Mouse (Mus musculus) liver, postnatal 0 days (tissue): Measurements from ENCODE around the gene Cdk13. TPM values are rescaled to one million over a fixed set of nuclear protein-coding genes. Genes with fewer than 3 reads are reported as not detected.
A peak's percentile ranks its signal among the peaks of the same experiment; 100 is the strongest.

Experiments
- ATAC-seq: fragments of 200-750 bp; cut with Nextera tagmentation; 2 replicates; pipeline ENCODE4 v1.8.0; 2017; ENCODE audit warnings: mild to moderate bottlenecking, moderate library complexity
- DNase-seq: peaks from one replicate; pipeline ENCODE4 v3.0.0-alpha.2; 2016
- H3K27ac ChIP-seq: fragments of 300-500 bp; sonication (generic); 2 replicates; pipeline ENCODE4 v1.5.1; 2014; ENCODE audit warnings: antibody characterized with exemption, moderate library complexity, mild to moderate bottlenecking, low read depth
- H3K27me3 ChIP-seq: fragments of 300-500 bp; sonication (generic); 2 replicates; pipeline ENCODE4 v1.6.1; 2014; ENCODE audit warnings: low read length, control low read depth, mixed read lengths; ENCODE audit not compliant: insufficient read depth
- H3K36me3 ChIP-seq: fragments of 300-500 bp; sonication (generic); replicated peaks from 2 replicates; pipeline ENCODE4 v1.6.1; 2014; ENCODE audit warnings: mild to moderate bottlenecking, control low read depth, low read length, moderate library complexity, mixed read lengths; ENCODE audit not compliant: insufficient read depth
- H3K4me1 ChIP-seq: fragments of 300-500 bp; sonication (generic); 2 replicates; pipeline ENCODE4 v1.6.1; 2014; ENCODE audit warnings: antibody characterized with exemption, mild to moderate bottlenecking, control low read depth; ENCODE audit not compliant: insufficient read depth
- H3K4me2 ChIP-seq: fragments of 300-500 bp; sonication (generic); 2 replicates; pipeline ENCODE4 v1.6.1; 2014; ENCODE audit warnings: low read depth, mild to moderate bottlenecking, low read length, moderate library complexity, mixed read lengths
- H3K4me3 ChIP-seq: fragments of 300-500 bp; sonication (generic); 2 replicates; pipeline ENCODE4 v1.5.1; 2014; ENCODE audit warnings: low read depth, low read length
- H3K9ac ChIP-seq: fragments of 300-500 bp; sonication (generic); replicated peaks from 2 replicates; pipeline ENCODE4 v1.6.1; 2014; ENCODE audit warnings: mild to moderate bottlenecking, moderate library complexity
- H3K9me3 ChIP-seq: fragments of 300-500 bp; sonication (generic); 2 replicates; pipeline ENCODE4 v1.6.1; 2016; ENCODE audit warnings: mild to moderate bottlenecking, control low read depth, low read length, mixed read lengths
- CTCF ChIP-seq: sonication (generic); IDR thresholded peaks from 2 replicates; pipeline ENCODE4 v1.5.1; 2016; ENCODE audit warnings: antibody characterized with exemption, low read depth
- EP300 ChIP-seq: IDR thresholded peaks from 2 replicates; pipeline ENCODE4 v1.6.1; 2016; ENCODE audit warnings: antibody characterized with exemption, low read depth, mild to moderate bottlenecking
- WGBS: fragments of 180-500 bp; shearing (Covaris S2); extraction: QIAGEN DNeasy Blood & Tissue Kit; methylation state at CpG from one replicate; pipeline ENCODE4 v1.1.7; 2014; ENCODE audit not compliant: insufficient replicate concordance; 5-methylcytosine and 5-hydroxymethylcytosine counted together
- polyA plus RNA-seq: library from polyadenylated mRNA; unstranded; fragments of >200 nt; fragmentation: Nextera tagmentation; extraction: Ambion mirVana; gene quantifications from 2 replicates; pipeline ENCODE4 v1.2.1, GENCODE M21; 2015

Cdk13 gene
- polyA plus RNA-seq, 1 experiment from 2014 or later, result 6.6 TPM

DNA sequence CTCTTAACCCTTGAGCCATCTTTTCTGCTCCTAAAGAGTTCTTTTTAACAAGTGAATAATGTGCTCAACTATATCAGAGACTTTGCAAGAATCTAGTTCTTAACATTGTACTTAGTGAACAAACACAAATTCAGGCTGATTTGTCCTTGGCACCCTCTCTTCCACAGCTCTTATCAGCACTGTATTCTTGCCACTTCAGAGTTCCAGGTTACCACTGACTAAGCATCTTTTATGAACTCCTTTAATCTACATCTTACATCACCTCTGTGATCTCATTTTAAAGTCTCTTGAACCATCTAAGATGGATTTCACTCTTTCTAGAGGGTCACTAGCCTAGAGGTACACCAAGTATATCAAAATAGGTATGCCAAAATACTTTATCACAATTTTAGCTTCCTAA lies 29.5 kb downstream of the Cdk13 start:
- no peak overlapping the region for H3K27ac ChIP-seq
- no peak overlapping the region for H3K4me3 ChIP-seq
- no peak overlapping the region for H3K4me2 ChIP-seq
- peaks cover 9% of the 10 kb centered on the region for H3K36me3 ChIP-seq
- DNase-seq, result no peak
- H3K9me3 ChIP-seq, result 0 out of 2 replicates have a peak, but pooled peaks cover 3% of the 10 kb centered on the region
- no peak overlapping the region for H3K9ac ChIP-seq
- TF ChIP-seq CTCF (no peak), EP300 (no peak)
- H3K27me3 ChIP-seq, result no peaks in the 10 kb centered on the region
- ATAC-seq, result no peak
- no peaks in the 10 kb centered on the region for H3K4me1 ChIP-seq

DNA sequence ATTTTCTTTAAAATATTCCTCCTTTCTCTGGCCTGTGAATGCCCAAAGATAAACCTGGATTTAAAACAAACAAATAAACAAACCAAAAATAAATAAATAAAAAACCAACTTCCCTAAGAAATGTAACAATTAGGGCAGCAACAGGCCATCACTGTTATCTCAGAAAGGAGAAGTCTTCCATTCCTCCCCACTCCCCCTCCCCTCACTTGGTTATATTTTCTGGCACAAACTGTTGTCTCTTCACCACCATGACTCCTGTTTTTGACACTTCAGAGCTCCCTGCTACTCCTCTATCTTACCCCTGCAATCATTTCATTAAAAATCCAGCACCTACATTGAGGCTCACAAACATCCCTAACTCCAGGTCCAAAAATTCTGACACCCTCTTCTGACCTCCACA lies 31.8 kb downstream of the Cdk13 start:
- no peak overlapping the region for H3K9ac ChIP-seq
- ATAC-seq (no peak), DNase-seq (no peak)
- no peak overlapping the region for H3K4me3 ChIP-seq
- H3K36me3 ChIP-seq, result peaks cover 9% of the 10 kb centered on the region
- H3K9me3 ChIP-seq, result 0 out of 2 replicates have a peak, but pooled peaks cover under 1% of the 10 kb centered on the region
- no peak overlapping the region for H3K4me2 ChIP-seq
- H3K4me1 ChIP-seq, result no peaks in the 10 kb centered on the region
- no peaks in the 10 kb centered on the region for H3K27me3 ChIP-seq
- H3K27ac ChIP-seq, result 0 out of 2 replicates have a peak overlapping the region, but pooled peaks have one; percentile 5
- TF ChIP-seq CTCF (no peak), EP300 (no peak)

DNA sequence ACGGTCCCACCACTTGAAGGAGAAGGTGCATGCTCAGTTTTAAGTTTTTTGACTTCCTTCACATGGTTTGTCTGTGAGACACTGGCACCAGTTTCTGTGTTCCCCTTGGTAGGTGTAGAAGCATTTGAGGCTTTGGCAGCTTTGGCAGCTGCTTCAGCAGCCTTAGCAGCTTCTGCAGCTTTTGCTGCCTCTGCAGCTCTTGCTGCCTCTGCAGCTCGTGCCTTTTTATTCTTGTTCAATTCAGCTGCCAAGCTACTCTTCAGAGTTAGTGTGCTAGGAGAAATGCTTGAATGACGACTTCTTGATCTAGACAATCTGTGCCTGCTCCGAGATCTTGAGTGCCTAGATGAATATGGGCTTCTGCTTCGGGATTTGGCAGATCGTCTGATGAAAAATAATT lies 32.3 kb downstream of the Cdk13 start:
- Histone ChIP-seq H3K9me3 (no peaks in the 10 kb centered on the region), H3K4me3 (no peak overlapping the region), H3K27ac (no peak overlapping the region), H3K9ac (no peak overlapping the region), H3K4me1 (no peaks in the 10 kb centered on the region), H3K27me3 (no peaks in the 10 kb centered on the region), H3K4me2 (no peak overlapping the region), H3K36me3 (peaks cover 9% of the 10 kb centered on the region)
- TF ChIP-seq CTCF (no peak), EP300 (no peak)
- DNase-seq (no peak), ATAC-seq (no peak)
- 86% methylated on average over 6 of the region's 6 CpGs for WGBS

DNA sequence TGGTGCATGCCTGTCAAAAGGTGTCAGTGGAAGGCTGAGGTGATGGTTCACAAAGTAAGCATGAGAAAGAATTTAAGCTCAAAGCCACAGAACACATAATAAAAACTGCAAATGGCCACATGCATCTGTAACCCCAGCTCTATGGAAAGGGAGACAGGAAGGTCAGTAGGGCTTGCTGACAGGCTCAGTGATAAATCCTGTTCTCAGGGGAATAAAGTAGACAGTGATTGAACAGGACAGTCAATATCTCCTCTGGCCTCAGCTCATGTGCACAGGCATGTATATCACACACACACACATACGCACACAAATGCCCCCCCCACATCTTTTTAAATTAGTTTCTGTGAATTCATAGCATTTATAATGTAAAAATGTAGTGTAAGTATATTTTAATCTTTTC lies 42.5 kb downstream of the Cdk13 start:
- Histone ChIP-seq H3K36me3 (peaks cover 13% of the 10 kb centered on the region; the same call in 1 of the 2 replicates), H3K4me2 (no peak overlapping the region), H3K27ac (no peak overlapping the region), H3K27me3 (no peaks in the 10 kb centered on the region), H3K4me1 (no peaks in the 10 kb centered on the region), H3K9me3 (no peaks in the 10 kb centered on the region), H3K9ac (no peak overlapping the region), H3K4me3 (no peak overlapping the region)
- DNase-seq (no peak), ATAC-seq (no peak)
- no peak for TF ChIP-seq EP300
- TF ChIP-seq CTCF, result no peak
- WGBS, result 86% methylated on average over 1 of the region's 1 CpGs

DNA sequence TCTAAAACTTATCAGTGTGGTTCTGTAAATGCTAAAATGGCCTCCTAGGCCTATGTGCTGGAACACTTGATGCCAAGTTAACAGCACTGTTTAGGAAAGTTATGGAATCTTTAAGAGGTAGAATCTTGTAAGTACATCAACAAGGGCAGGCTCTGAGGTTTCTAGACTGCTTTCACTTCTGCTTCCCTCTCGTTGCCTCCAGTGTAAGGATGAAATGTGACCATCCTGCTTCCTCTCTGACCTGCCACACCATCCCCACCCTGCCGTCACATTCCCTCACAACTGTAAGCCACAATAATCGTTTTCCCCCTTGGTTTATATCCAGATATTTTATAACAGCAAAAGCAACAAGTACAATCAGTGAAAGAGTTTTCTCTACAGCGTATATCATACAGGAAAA lies 49.9 kb downstream of the Cdk13 start:
- WGBS, result 58% methylated on average over 4 of the region's 4 CpGs
- ATAC-seq (no peak), DNase-seq (no peak)
- H3K36me3 ChIP-seq, result peaks cover 6% of the 10 kb centered on the region
- no peak overlapping the region for H3K4me3 ChIP-seq
- no peaks in the 10 kb centered on the region for H3K27me3 ChIP-seq
- H3K9ac ChIP-seq, result no peak overlapping the region
- no peak overlapping the region for H3K4me2 ChIP-seq
- H3K4me1 ChIP-seq, result no peaks in the 10 kb centered on the region
- no peaks in the 10 kb centered on the region for H3K9me3 ChIP-seq
- no peak overlapping the region for H3K27ac ChIP-seq
- no peak for TF ChIP-seq CTCF
- no peak for TF ChIP-seq EP300

DNA sequence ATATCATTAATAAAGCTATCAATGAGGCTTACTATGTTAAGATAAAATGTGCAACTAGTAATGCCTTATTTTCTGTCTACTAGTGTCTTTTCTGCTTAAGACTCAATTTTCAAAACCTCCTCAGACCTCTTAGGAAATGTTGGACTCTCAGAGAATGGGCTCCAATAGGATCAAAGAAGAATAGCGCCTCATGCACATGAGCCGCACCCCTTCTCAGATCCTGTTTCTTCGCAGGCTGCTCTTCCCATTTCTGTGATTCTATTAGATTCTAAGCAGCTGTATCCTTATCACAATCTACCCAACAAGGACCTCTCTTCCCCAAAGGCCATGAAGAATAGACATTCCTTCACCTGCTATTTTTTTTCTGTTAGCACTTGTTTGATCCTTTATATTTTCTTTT lies 76.1 kb downstream of the Cdk13 start:
- Histone ChIP-seq H3K36me3 (peaks cover 20% of the 10 kb centered on the region), H3K4me2 (no peak overlapping the region), H3K4me3 (no peak overlapping the region), H3K27me3 (no peaks in the 10 kb centered on the region), H3K27ac (no peak overlapping the region), H3K9ac (no peak overlapping the region), H3K9me3 (no peaks in the 10 kb centered on the region), H3K4me1 (no peaks in the 10 kb centered on the region)
- ATAC-seq, result no peak
- 80% methylated on average over 3 of the region's 3 CpGs for WGBS
- DNase-seq, result no peak
- TF ChIP-seq EP300 (no peak), CTCF (no peak)

DNA sequence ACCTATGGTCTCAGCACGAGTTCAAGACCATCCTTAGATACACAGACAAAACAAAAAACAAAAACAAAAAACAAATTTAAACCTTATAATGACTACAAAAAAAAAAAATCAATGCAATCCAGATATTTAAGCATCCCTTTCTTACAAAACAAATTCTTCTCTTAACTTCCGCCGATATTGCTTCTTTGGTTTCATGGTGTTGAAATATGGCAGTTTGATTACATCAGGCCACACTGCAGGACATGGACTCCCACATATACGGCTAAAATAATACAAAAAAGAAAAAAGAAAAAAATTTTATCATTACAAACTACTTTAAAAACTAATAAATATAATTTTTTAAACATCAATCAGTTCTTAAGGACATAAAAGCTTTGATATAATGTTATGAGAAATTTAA lies 77.0 kb downstream of the Cdk13 start:
- Histone ChIP-seq H3K27ac (no peak overlapping the region), H3K4me1 (no peaks in the 10 kb centered on the region), H3K9me3 (no peaks in the 10 kb centered on the region), H3K4me2 (no peak overlapping the region), H3K27me3 (no peaks in the 10 kb centered on the region), H3K4me3 (no peak overlapping the region), H3K9ac (no peak overlapping the region), H3K36me3 (peaks cover 22% of the 10 kb centered on the region)
- no peak for DNase-seq
- 79% methylated on average over 4 of the region's 4 CpGs for WGBS
- no peak for ATAC-seq
- TF ChIP-seq EP300, result no peak
- TF ChIP-seq CTCF, result no peak
